Mouse (Mus musculus): ENCODE measurements at regions not wholly inside any gene's neighbourhood (a gene's known extent, or its start where the extent isn't known, plus 50 kb on each side); places are given as distances from the start of the nearest gene placed in this dataset.
"Not testable (repeated sequence)": the region's sequence is repeated elsewhere in the genome, so short reads cannot be mapped to it uniquely, and the experiment has no call there.

DNA sequence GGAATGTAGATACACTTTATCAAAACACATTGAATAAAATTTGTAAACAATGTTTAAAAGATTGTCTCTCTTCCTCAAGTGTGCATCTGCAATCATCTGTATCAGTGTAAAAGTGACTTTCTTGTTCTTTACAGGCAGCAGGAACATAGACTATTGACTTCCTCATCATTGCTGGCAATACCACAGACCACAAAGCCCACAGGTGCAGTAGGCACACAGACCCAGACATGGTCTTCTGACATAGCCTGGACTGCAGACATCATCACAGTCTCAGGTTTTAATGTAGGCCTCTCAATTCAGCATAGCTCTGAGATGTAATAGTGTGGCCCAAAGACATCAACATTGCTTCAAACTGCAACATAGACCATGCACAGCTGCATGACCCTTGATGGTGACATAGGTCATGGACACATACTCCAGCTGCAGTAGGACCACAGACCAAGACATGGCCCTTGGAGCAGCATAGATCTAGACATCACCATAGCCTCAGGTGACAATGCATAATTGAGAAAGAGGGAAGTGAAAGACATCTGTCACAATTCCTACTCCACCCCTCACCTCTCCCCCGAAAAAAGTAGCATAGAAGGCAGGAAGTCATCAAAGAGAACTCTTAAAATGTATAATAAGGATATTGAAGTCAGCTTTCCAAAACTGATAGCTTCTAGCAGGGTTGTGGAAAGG lies 74.1 kb upstream of the Speer2 start:
- DNase-seq (ENCODE audit: low spot score) = no peak

DNA sequence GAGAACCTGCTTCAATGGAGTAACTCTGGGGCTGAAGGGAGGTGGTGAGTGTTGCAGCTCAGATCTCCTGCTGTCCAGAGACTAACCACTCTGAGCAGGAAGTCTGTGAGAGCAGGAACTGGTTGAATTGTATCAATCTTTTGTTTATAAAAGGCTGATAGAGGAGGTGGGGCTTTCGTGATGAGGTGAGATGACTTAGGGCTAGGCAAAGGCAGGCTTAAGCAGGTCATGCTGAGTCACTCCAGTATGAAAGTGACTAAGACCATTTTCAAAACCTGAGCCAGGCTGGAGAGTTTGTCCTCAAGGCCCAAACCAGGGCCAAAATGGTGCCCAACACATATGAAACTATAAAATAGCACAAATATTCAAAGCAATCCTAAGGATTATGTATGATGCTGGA lies 80.1 kb upstream of the Speer2 start:
- DNase-seq (ENCODE audit: low spot score) = no peak

DNA sequence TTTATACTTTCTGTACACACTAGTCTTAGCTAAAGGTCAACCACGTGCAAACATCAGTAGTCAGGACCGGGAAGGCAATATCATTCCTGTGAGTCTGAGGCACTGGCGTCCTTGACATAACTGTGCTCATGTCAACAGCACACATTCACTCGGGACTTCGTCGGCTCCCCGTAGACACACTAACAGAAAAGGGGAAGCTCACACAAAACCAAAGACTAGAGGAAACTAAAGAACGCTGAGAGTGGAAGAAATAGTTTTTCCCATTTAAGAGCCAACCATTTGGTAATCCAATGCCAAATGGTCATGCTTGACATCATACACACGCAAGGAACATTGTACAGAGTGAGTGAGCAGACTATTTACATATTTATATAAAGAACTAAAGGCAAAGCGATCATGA lies 85.2 kb upstream of the Speer2 start:
- DNase-seq (ENCODE audit: low spot score) = no peak

DNA sequence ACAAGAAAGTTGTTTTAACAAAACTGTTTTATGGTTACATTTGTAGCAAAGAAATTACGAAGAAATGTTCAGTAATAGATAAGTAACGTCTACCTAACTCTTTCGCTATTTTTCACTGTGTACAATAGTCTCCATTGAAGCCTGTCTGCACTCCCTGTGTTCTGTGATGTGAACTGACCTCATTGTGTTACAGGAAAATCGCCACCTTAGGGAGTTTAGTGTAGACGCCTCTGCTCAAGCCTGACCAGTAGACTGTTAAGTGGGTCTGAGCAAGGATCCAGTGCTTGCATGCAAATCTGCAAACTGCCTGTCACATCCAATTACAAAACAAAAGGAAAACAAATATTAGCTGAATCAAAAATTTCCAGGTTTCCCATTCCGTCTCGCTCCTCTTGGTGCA lies 85.8 kb upstream of the Speer2 start:
- no peak for DNase-seq (ENCODE audit: low spot score)

DNA sequence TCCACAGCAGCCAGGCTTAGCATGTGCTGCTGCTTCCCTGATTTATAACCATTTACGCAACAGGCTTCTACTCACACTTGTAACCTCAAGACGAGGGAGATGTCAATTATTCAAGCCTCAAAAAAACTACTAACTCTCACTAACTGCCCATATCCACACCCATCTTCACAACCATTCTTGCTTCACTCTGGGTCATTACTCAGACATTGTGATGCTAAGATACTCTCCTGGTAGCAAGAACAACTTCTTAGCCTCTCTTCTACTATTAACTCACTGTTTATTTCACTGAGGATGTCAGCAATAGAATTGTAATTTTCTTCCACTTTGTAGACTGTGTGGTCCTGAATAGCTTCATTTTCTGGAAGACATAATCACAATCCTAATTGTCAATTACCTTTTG lies 88.0 kb upstream of the Speer2 start:
- DNase-seq (ENCODE audit: low spot score) = no peak

DNA sequence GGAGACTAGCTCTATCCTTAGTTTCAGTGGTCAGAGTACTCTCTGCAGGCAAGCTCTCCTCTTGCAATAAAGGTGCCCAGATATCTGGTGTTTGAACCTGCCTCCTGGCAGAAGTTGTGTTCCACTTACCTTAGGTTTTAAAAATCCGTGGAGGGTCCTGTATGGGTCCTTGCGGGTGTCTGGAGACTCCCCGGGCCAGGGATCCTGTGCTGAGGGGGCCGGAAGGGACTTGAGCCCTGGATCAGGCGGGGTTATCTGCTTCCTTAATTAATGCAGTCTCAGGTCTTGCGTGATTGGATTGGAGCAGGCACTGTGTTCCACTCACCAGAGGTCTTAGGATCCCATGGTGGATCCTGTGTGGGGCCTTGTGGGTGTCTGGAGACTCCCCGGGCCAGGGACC lies 103.0 kb upstream of the Speer2 start:
- not testable (repeated sequence) for DNase-seq (ENCODE audit: low spot score)

DNA sequence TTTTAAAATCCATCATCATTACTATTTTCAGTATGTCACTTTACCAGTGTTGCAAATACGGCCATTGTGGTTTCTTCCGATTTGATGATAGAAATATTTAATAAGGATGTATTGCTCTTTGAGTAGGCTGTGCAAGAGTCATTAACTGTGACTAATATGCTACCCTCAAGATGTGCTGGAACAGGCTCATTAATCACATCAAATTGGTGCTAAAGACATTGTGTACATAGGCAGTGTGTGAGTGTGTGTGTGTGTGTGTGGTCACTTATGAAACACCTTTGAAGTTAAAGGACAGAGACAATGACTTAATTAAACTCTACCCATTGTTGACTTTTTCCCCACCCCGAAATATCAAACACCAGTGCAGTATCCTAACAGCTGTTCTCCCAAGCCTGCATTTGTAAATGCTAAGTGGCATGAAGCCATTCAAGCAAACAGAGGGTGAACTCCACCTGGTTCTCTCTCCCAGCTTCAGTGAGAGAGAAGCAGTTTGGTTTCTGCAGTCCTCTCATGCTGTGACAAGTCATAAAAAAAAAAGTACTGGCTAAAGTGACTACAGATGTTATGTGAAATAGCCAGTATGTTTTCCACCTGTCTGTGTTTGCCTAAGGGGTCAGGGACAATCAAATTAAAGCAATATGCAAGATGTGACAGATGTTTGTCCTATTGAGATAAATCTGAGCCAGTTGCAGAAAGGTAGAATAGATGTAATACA lies 116.4 kb upstream of the Speer2 start:
- DNase-seq (ENCODE audit: low spot score) = no peak

DNA sequence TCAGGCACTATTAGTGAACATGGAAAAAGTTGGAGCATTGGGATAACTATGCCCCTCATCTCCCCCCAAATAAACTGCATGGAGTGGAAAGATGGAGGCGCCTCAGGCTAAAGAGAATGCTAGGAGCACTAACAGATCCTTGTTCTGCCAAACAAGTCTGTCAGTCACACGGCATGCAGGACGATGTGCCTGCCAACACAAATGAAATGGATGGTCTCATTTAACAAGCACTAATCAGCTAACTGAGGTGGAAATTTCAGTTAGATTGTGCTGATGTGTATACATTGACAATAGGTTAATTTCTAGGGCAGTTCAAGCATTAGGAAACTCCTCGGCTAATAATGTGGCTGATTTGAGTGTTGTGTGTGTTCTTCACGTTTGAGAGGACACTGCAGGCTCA lies 120.8 kb upstream of the Speer2 start:
- no peak for DNase-seq (ENCODE audit: low spot score)

DNA sequence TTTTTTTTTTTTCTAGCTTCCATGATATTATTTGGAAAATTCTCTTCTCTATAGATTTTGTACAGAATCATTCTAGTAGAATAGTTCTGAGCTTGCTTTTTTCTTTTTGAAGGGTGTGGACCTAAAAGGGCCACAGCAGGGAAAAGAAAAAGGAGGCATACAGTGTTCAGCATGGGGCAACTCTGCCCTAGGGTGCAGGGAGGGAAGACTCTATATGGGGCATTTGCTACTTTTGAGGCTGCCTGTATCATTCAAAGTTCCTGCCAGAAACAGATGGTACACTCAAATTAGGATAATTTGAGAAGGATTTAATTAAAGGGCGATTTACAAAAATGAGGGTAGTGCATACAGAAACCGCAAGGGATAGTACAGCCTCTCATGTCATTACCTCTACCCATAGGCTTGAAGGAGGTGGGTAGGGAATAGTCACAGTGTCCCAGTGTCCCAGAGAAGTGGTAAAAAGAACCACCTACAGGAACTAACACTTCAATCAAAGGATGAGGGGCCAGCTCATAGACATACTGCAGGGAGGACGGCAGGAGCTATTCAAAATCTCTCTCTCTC lies 128.4 kb upstream of the Speer2 start:
- no peak for DNase-seq (ENCODE audit: low spot score)

DNA sequence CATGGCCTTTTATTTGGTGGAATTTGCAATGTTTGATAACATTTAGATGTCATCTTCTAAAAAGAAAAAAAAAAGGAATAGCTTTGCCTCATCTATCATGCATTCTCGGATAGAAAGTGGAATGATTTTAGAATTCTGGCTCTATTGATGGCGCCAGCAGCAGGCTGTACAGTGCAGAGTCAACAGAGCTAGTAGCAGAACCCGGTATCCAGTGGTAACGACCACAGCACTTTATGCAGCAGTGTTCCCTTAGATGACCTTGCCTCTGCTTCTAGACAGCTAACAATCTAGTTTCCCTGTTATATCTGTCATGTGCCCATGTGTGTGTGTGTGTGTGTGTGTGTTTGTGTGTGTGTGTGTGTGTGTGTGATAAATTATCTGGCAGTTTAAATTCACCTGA lies 129.2 kb upstream of the Speer2 start:
- DNase-seq (ENCODE audit: low spot score) = no peak

DNA sequence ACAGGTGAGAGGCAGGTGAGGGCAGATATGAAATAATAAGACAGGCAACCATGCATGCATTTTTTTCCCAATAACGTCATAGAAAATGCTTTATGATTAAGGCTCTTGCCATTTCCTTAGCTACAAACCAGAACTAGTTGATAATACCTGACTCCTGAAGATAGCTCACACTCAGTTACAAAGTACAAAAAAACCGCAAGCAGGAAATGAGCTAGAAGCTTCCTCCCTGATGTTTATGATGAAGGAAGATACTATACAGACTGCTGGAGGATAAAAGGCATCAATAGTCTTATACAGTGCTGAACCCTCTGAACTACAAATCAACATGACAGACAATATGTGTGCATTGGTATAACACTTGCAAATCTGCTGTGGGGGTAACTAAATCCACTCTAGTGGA lies 143.3 kb upstream of the Speer2 start:
- no peak for DNase-seq (ENCODE audit: low spot score)

DNA sequence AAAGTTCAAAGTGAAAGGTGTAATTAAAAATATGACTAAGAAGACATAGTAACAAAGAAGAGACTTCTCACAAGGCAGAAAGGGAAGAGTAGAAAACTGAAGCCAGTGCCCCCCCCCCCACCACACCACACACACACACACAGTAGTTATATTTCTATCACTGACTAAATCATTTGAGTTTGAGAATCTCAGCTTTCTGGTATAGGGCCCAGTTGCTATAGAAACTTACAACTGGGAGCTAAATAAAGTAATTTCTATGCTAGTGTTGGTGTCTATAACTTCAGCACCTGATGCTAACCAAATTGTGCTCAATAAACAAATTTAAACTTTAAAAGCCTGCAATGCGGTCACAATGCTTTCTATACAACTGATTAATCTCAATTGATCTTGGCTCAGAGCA lies 153.4 kb upstream of the Speer2 start:
- DNase-seq (ENCODE audit: low spot score) = no peak

DNA sequence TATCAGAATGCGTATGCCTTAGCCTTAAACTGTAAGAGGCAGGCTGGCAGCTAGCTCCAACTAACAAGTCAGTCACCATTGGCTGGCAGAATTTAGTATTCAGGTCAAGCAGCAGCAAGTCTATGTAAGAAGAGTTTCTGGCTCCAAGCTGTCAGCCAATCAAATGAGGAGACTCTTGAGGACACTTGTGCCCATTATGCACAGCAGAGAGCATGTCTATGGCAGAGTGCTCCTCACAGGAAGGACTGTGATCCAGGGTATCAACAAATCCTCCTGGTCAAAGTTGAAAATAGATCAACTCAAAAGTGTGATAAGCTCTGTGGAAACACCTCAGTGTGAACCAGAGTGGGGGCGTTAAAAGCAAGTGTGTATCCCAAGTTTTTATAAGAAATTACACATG lies 156.0 kb upstream of the Speer2 start:
- DNase-seq (ENCODE audit: low spot score) = no peak

DNA sequence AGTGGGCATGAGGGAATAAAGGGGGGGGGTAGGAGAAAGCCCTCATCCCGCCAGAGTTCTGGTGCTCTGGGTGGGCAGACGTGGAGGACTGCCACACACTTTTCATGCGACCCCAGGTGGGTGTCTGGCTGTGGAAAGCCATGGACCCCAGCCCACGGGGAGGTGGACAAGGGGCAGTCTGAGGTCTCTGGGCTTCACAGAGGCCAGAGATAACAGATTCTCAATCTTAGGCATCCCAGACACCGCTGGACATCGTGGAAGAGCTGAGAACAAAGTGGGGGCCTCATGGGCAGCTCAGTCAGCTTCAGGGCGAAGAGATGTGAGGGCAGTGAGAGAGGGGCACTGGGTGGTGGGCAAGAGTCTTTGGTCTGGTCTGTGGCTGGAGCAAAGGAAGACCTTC lies 157.9 kb upstream of the Speer2 start:
- DNase-seq (ENCODE audit: low spot score) = no peak

DNA sequence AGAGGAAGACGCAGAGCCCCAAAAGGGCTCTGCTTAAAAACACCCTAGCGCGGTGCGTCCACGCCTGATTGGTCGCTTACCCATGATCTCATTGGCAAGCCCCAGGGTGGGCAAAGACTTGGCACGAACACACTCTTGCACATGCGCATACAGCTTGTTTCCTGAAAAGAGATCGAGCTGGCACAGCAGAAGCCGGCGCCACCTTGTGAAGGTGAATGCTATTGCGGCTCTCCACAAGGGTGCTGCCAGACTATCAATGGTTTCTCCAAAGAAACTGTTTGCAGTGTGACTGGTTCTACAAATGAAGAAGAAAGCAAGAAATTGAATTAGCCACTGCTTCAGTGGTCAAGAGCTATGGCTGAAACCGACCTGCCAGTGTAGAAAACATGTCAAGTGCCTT lies 165.1 kb upstream of the Speer2 start:
- no peak for DNase-seq (ENCODE audit: low spot score)

DNA sequence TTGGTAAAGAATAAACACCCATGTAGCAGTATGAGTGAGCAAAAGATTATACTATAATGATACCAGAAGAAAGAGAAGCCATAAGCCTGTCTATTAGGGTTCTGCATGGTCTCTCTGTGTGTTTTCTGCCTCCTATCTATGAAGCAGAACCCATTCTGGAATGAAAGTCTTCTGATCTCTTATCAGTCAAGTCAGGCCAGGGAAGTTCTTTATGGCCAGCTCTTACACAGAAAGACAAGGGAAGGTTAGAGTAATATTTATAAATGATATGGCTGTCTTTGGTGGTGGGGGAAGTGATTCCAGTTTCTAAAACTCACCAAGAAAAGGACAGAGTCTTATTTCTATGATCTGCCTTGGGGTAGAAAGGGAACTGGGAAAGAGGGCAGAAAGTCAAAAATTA lies 182.0 kb upstream of the Speer2 start:
- no peak for DNase-seq (ENCODE audit: low spot score)

DNA sequence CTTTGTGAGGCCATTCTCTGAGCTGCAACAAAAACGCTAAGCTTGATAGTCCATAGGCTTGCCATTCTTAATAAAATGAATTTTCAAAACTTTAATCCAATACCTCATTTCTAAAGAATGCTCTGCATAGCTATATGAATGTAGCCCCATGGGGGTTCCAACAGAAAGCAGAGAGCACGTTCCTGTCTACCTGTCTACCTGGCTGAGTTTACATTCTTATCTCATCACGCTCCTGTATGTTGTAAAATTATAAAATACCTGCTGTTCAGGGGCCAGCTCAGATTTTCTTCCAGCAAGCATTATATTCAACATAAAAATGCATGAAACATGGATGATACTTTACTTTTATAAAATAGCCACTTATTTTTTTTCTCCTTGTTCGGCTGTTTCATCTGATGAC lies 182.5 kb upstream of the Speer2 start:
- no peak for DNase-seq (ENCODE audit: low spot score)

DNA sequence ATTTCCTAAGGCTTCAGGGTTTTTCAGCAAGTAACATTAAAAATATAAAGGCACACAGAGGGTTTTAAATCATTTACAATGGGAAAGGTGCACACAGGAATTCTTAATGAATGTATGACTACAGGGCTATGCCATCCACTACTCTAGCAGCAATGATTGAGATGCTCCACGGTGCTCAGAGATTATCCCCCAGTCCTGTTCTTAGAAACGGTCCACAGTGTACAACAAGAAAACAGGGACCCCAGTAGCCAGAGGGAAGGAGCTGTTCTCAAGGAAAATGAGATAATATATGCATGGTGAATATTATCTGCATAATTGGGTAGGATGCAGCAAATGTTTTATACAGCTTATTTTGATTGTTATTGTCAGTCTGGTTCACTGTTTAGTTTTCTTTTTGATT lies 186.3 kb upstream of the Speer2 start:
- no peak for DNase-seq (ENCODE audit: low spot score)

DNA sequence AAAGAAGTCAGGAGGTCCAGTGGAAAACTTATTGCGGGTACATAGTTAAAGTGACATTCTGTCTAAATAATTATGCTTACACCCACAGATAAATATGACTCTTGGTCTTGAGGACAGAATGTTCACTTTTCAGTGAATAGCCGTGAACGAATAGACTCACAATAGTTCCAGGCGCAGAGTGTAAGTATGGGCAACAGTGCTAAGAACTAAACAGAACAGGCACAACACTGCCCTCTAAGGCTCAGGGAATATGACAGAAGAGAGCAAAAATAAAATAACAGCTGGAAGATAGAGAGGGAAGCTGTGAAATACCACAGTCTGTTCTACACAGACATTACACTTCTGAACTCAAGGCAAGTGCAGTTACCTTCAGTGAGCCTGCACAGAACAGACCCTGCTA lies 207.9 kb upstream of the Speer2 start:
- DNase-seq (ENCODE audit: low spot score) = no peak

DNA sequence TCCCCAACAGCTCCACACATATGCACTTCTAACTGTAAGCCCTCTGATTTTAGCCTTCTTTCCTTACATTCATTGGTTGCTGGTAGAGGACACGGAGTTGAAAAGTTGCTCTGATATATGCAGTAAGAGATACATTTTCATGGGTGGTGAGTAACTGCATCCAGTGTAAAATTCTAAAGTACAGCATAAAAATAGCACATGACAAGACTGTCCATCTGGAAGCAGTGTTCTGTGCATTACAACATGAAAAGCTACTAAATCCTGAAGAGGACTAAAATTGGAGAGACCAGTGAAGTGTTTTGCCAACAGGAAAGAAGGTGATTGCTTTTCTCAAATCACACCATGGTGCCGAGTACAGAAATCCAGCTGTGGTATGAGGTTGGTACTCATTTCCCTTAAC lies 210.2 kb upstream of the Speer2 start:
- DNase-seq (ENCODE audit: low spot score) = no peak

DNA sequence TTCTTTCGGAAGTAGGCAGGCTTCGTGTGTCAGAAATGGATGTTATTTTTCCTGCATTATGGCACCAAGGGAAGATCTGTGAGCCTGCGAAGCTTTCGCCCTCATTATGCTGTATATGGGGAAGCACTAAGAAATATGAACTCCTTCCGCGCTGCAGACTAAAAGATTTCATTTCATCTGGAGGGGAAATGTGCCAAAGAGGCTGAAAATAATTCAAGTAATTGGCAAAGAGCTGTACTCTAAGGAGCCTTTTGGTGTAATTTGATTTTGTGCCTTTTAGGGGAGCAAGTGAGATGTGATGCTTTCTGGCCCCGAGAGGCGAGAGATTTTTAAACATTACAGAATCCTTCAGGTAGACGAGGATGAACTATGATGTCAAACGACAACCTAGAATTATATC lies 216.0 kb upstream of the Speer2 start:
- no peak for DNase-seq (ENCODE audit: low spot score)

DNA sequence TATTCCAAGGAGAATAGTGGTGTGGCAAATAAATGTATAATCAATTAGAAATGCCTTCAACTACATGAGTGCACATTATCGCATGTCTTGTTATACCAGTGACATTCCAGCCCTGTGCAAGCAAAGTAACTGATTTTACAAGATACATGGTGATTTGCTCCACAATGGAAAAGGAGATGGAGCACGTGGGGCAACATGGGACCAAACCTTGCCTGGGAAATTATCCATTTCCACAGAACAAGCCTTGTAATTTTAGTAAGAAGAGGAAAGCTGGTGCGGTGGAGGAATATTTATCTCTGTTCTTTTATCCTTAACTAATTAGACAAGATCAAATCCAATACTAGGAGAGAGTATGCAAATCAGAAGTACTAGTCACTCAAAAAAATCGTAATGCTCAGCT lies 222.5 kb upstream of the Gbe1 start:
- no peak for DNase-seq (ENCODE audit: low spot score)

DNA sequence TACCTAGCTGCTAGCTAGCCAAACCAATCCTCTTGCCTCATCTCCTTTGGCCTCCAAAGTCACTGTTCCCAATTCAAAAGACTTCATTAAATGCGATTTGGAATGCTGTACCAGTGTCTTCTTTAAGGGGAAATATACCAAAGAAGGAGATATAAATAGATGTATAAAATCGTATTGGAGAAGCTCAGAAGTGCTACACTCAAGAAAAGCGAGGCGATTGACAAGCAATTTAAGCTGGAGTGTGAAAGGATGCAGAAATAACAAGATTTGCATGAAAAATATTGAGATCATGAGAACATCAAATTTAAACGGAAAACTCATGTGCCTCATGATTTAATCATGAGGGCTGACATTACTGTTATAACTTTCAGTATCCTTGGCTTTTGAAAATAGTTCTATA lies 221.8 kb upstream of the Gbe1 start:
- no peak for DNase-seq (ENCODE audit: low spot score)

DNA sequence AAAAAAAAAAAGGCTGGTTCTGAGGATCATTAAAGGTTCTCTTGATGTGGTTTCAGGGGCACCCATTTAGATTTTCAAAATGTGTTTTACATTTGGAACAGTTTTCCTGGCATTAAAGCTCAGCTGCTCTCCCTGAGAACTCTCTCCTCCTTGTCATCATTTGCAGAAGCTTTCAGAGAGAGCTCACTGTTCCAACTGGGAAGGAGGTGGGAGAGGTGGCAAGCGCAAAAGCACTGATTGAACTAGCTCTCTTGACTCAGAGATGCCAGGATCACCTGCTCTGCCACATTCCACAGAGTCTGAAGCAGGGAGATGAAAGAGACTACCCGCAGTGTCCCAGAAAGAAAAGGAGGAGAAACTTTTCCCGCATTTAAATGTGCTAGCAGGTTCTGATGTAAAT lies 220.5 kb upstream of the Gbe1 start:
- no peak for DNase-seq (ENCODE audit: low spot score)
